Mouse (Mus musculus) CD4-positive, CD25-positive, alpha-beta regulatory T cell, adult 4 months (primary cell): Measurements from ENCODE around the gene Gm614. TPM values are rescaled to one million over a fixed set of nuclear protein-coding genes. Genes with fewer than 3 reads are reported as not detected.

Experiments
- ATAC-seq: one replicate; pipeline ENCODE4 v1.8.0; 2017
- polyA plus RNA-seq, 2 experiments: library from polyadenylated mRNA; unstranded; fragments of 100-300 nt; shearing (Covaris generic); gene quantifications; one replicate each; pipeline ENCODE4 v1.2.1; 2017

The Gm614 gene
- polyA plus RNA-seq, 2 experiments from 2014 or later = 1.7 to 2.9 TPM

DNA sequence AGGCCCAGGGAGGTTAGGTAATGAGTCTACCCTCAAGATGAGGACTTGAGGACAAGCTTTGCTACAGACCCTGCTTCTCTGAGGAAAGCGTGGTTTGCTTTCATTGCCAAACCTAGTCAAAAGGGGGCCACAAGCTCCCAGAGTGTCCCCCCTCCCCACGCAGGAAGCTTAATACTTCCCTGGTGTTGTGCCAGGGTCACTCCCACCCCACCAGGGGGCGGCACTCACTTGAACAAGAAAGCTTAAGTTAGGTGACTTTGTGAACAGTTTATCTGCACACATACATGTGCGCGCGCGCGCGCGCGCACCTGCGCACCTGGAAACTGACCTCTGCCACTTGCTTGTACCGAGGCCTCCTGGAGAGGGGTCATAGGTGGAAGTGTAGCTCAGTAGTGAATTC is 7.2 kb downstream of the Gm614 start:
- no peak for ATAC-seq

DNA sequence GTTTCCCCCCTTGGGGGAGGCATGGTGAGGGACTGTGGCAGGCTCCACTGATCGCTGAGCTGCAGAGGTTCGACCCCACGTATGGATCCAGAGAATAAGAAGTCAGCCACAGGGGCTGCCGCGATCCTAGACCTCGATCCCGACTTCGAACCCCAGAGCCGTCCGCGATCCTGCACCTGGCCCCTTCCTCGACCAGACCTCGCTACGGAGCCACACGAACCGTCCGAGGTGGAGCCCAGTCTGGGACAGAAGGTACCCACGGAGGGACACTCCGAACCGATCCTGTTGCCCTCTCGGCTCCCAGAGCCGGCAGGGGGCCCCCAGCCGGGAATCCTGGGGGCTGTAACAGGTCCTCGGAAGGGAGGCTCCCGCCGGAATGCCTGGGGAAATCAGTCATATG is 9.1 kb downstream of the Gm614 start:
- ATAC-seq = peak; percentile 16

DNA sequence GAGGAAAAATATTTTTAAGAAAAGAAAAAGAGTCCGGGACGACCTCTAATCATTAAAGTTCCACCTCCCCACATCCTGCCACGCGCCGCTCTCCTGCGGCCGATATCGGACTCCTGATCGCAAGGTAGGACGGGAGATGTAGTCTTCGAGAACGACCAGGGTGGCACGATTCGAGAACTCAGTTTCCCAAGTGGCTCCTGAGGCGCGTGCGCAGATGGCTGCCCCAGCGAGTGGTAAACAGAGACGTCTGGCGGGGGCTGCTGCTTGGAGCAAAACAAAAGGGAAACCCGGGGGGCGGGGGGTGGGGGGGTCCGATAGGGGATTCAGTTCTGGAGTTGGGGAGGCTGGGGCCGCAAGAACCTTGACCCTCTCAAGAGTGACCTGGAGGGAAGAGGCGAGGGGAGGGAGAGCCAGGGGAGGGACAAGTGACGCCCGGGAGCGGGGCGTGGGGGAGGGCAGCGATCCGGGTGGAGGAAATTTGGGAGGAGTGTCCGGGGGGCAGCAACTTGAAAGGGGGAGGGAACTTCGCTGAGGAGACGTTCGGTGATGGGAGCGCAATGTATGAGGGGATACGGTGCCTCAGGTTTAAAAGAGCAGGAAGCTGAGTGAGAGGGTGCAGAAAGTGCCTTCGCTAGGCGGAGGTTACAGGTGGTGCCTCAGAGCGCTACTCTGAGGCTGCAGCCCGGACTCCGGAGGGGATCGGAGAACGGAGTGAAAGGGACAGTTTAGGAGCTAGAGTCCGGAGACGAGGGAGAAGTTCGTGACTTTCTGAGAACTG is 9.7 kb downstream of the Gm614 start, which contains the start of gene Foxo4:
Gene Foxo4 (plus strand): TSS at position 577 of the 778 bp plus-strand sequence.
- peak; percentile 78 for ATAC-seq

DNA sequence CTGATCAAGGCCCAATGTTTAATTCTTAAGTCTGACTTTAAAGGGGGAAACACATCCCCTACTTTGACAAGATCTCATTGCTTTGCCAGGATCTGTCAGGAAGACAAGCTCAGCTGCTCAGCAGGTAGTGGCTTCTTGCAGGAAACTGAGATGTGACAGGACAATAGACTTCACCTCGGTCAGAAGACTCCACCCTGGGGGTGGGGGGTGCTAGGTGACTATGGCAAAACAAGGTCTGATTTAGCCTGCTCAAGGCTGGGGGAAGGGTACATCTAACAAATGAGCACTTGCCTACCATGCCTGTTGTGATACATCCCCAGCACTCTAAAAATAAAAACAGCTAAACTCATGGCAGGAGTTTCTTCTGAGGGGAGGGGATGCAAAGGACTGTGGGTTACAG is 18.8 kb downstream of the Gm614 start:
- no peak for ATAC-seq

DNA sequence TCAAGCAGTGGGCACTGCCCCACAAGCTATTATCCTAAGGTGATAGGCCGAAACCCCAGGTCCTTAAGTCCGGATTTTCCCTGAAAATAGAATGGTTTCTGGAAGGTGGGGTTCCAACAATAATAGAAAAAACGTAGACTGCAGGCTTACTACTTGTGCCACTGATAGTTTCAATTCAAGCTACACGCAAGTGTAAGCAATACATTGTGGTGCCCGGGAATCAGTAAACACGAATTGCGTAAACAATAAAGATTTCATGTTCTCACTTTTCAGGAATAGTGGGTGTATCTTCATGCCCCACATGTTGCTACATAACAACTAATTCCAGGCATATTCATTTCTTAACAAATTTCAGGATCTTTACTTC is 41.0 kb downstream of the Gm614 start:
- ATAC-seq = no peak

DNA sequence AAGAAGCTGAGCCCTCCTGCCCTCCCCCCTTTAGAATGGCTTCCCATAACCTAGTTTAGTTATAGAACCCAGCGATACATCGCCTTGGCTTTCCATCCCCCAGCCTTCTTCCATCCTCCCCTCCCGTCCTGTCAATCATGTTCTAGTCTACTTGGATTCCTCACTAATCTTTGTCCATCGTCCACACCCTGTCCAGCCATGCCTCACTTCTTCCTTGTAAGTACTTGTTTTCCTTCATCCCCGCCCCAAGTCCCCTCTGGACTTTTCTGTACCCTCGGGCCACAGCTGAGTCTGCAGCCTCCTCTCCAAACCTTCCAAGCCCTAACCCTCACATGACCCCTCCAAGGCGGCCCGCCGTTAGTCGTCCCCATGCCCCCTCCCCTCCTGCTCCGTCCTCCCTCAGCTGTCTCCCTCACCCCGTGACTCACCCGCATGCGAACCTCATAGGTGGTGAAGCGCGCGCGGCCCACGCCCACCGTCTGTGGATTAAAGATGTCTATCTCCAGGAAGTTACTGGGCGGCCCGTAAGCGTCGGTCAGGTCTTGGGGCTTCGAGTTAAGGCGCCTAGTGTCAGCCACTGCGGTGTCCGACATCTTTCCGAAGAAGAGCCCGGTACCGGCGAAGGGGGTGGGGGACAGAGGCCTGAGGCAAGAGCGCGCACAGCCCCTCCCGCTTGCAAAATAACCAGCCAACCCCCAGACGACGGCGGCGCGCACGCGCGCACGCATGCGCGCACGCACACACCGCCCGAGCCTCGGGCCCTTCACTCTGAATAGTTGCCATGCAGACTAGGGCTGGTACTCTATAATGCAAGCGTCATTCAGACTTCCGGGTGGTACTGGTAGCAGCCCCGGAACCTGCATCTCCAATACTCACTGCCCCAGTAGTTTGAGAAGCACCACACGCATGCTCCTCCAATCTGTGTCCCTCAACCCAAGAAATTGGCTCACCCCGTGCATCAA is 41.7 kb downstream of the Gm614 start, which contains the start of gene Snx12:
Gene Snx12 (minus strand): TSS at position 730 of the 962 bp plus-strand sequence.
- peak; percentile 91 for ATAC-seq

Other genes with a start within 250 kb of the Gm614 start
- gene Tex11, start 204.3 kb downstream of the Gm614 start, polyA plus RNA-seq = not detected
- under 1 TPM in 1 of 2 experiments, not detected in 1; 0.43 TPM for gene Slc7a3, start 178.0 kb downstream of the Gm614 start, polyA plus RNA-seq
- 10 to 100 TPM; 42.7 to 57.1 TPM for gene Snx12, start 41.4 kb downstream of the Gm614 start, polyA plus RNA-seq
- gene Foxo4, start 9.5 kb downstream of the Gm614 start, polyA plus RNA-seq = 1 to 10 TPM; 4.8 to 6.0 TPM
- 1,000 to 10,000 TPM; 2,002 to 2,386 TPM for gene Il2rg, start 4.3 kb upstream of the Gm614 start, polyA plus RNA-seq
- gene Gm20489, start 5.0 kb upstream of the Gm614 start, polyA plus RNA-seq = under 1 TPM in 1 of 2 experiments, not detected in 1; 0.42 TPM
- 10 to 100 TPM; 72.2 to 98.1 TPM for gene Med12, start 10.0 kb upstream of the Gm614 start, polyA plus RNA-seq
- gene Nlgn3, start 35.2 kb upstream of the Gm614 start, polyA plus RNA-seq = under 1 TPM; 0.11 to 0.37 TPM
- not detected for gene Gjb1, start 112.4 kb upstream of the Gm614 start, polyA plus RNA-seq
- gene Zmym3, start 156.9 kb upstream of the Gm614 start, polyA plus RNA-seq = 10 to 100 TPM; 13.1 to 21.1 TPM
- 100 to 1,000 TPM; 348 to 429 TPM for gene Nono, start 165.3 kb upstream of the Gm614 start, polyA plus RNA-seq
- 1 to 10 TPM in 1 of 2 experiments, under 1 TPM in 1; 0.98 to 1.2 TPM for gene Itgb1bp2, start 185.1 kb upstream of the Gm614 start, polyA plus RNA-seq